ENCODE assay signal across 12 mouse cellular contexts in the genomic region with DNA sequence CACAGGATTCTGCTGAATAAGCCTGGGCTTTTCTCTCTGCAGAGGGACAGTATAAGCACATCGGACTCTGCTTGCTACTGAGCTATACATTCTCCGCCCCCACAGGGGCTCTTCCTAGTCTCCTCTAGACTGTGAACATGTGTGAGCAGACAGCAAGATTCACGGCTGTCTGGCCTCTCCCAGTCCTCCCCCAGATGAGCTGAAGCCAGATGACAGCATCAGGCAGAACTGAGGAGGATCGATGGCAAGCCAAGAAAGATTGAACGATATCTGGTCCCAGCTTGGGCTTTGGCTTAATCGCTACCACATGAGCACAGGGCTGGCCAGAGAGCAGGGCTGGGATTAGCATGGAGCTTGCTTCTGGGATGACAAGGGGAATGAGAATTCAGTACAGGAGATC.
DNase-seq lines count a peak whose midpoint lies in the region; ATAC-seq and TF ChIP-seq lines count a peak whose summit lies in the region.
"Had no signal": no experiment of that assay in that cellular context is flagged by ENCODE, and none has a peak within 500 bp of the region (broad histone marks: within the 10 kb centered on the region; RNA-seq: fewer than 3 reads in every experiment).

No protein-coding gene starts in this region.

- intact Hi-C loops in heart, postnatal 36 days (cut with DNase I): no loop called here

- H3K27me3 ChIP-seq in stomach, embryonic 14.5 days (ENCODE audit: control insufficient read depth, insufficient read depth, low read length): no peaks in the 10 kb centered on the region
- H3K27me3 ChIP-seq in stomach, postnatal 0 days (ENCODE audit: control insufficient read depth, insufficient read depth, low read length): no peaks in the 10 kb centered on the region
- no peaks in the 10 kb centered on the region for H3K27me3 ChIP-seq in stomach, embryonic 16.5 days (ENCODE audit: control insufficient read depth, insufficient read depth, low read length)
- H3K27me3 ChIP-seq: stomach, embryonic 15.5 days had no signal

- no peak overlapping the region for H3K4me2 ChIP-seq in stomach, embryonic 14.5 days (replicated peaks; ENCODE audit: low read depth, low read length)
- no peak overlapping the region for H3K4me2 ChIP-seq in stomach, postnatal 0 days (replicated peaks; ENCODE audit: low read depth)
- H3K4me2 ChIP-seq in stomach, embryonic 16.5 days (ENCODE audit: low read depth, low read length): no peak overlapping the region
- H3K4me2 ChIP-seq: stomach, embryonic 15.5 days had no signal

- no peaks in the 10 kb centered on the region for H3K36me3 ChIP-seq in stomach, embryonic 14.5 days (ENCODE audit: control insufficient read depth, insufficient read depth, low read length)
- no peaks in the 10 kb centered on the region for H3K36me3 ChIP-seq in stomach, postnatal 0 days (ENCODE audit: control insufficient read depth, insufficient read depth, low read length)
- H3K36me3 ChIP-seq in stomach, embryonic 16.5 days (ENCODE audit: control insufficient read depth, insufficient read depth, low read length): no peaks in the 10 kb centered on the region
- H3K36me3 ChIP-seq: stomach, embryonic 15.5 days had no signal

- H3K9me3 ChIP-seq in stomach, embryonic 14.5 days (ENCODE audit: control insufficient read depth, low read depth, low read length): no peaks in the 10 kb centered on the region
- H3K9me3 ChIP-seq in stomach, postnatal 0 days (ENCODE audit: control insufficient read depth, low read length): no peaks in the 10 kb centered on the region
- no peaks in the 10 kb centered on the region for H3K9me3 ChIP-seq in stomach, embryonic 16.5 days (replicated peaks; ENCODE audit: control insufficient read depth, low read length)
- H3K9me3 ChIP-seq: stomach, embryonic 15.5 days had no signal

- ATAC-seq in stomach, embryonic 14.5 days (ENCODE audit: insufficient number of reproducible peaks, insufficient read depth, low FRiP score, low read depth): peak; percentile 49; the same call in 1 of the 2 replicates
- ATAC-seq in stomach, postnatal 0 days (ENCODE audit: low FRiP score, low TSS enrichment): no peak
- peak; percentile 40; the same call in 1 of the 2 replicates for ATAC-seq in stomach, embryonic 16.5 days (ENCODE audit: insufficient read depth, low FRiP score)
- ATAC-seq: intestine, postnatal 0 days had no signal

- WGBS in stomach, embryonic 14.5 days: 41% methylated on average over 6 of the region's 6 CpGs
- WGBS in stomach, postnatal 0 days: 63% methylated on average over 6 of the region's 6 CpGs
- WGBS in stomach, embryonic 16.5 days: 48% methylated on average over 6 of the region's 6 CpGs

- no peak overlapping the region for H3K27ac ChIP-seq in stomach, embryonic 14.5 days (ENCODE audit: low read length)
- H3K27ac ChIP-seq in stomach, postnatal 0 days (replicated peaks): no peak overlapping the region
- no peak overlapping the region for H3K27ac ChIP-seq in stomach, embryonic 16.5 days (ENCODE audit: low read length)
- H3K27ac ChIP-seq: stomach, embryonic 15.5 days had no signal

- H3K4me3 ChIP-seq in stomach, embryonic 14.5 days (ENCODE audit: low read depth, low read length): no peak overlapping the region
- H3K4me3 ChIP-seq in stomach, postnatal 0 days (ENCODE audit: low read depth, low read length): no peak overlapping the region
- H3K4me3 ChIP-seq in stomach, embryonic 16.5 days (replicated peaks; ENCODE audit: low read length): no peak overlapping the region
- H3K4me3 ChIP-seq: stomach, embryonic 15.5 days had no signal

- H3K4me1 ChIP-seq in stomach, embryonic 14.5 days (ENCODE audit: control insufficient read depth, insufficient read depth, low read length): peaks cover 13% of the 10 kb centered on the region; the same call in 1 of the 2 replicates
- H3K4me1 ChIP-seq in stomach, postnatal 0 days (replicated peaks; ENCODE audit: control insufficient read depth, insufficient read depth): no peaks in the 10 kb centered on the region
- H3K4me1 ChIP-seq in stomach, embryonic 16.5 days (ENCODE audit: control insufficient read depth, insufficient read depth, low read length): peaks cover 9% of the 10 kb centered on the region; the same call in 1 of the 2 replicates

- TF ChIP-seq EP300 in stomach, postnatal 0 days (optimal IDR thresholded peaks at IDR 0.05): no peak

- no peak overlapping the region for H3K9ac ChIP-seq in stomach, embryonic 14.5 days (replicated peaks; ENCODE audit: low read depth, low read length)
- H3K9ac ChIP-seq in stomach, postnatal 0 days (ENCODE audit: low read length): no peak overlapping the region
- no peak overlapping the region for H3K9ac ChIP-seq in stomach, embryonic 16.5 days (ENCODE audit: low read length)
- H3K9ac ChIP-seq: stomach, embryonic 15.5 days had no signal

- TF ChIP-seq CTCF in stomach, postnatal 0 days (IDR thresholded peaks at IDR 0.05; ENCODE audit: low read depth): no peak

- DNase-seq in heart, adult 11 months: peak; percentile 96
- no peak for DNase-seq in heart, postnatal 36 days
- DNase-seq in stomach, postnatal 0 days (ENCODE audit: low spot score): no peak
- DNase-seq in heart, adult 9 months (ENCODE audit: low spot score in 2 of 2): peak; percentile 53 to 54
- DNase-seq in urinary bladder, adult 2 months (ENCODE audit: low spot score): no peak
- DNase-seq in adrenal gland, postnatal 25 days: no peak
- DNase-seq: layer of hippocampus, postnatal 36 days; lung, adult 18-20 months had no signal

Comparison
In these comparisons a context has a peak if more than half of its experiments do, and no peak if none do; other contexts are left out.
1. DNase-seq: peak in heart, adult 11 months (single experiment) and heart, adult 9 months (2 of 2); none in heart, postnatal 36 days (0 of 2), stomach, postnatal 0 days (single experiment), urinary bladder, adult 2 months (single experiment) and adrenal gland, postnatal 25 days (single experiment).